Mouse (Mus musculus): ENCODE results near the gene Zfp385b.

The Zfp385b gene

DNA sequence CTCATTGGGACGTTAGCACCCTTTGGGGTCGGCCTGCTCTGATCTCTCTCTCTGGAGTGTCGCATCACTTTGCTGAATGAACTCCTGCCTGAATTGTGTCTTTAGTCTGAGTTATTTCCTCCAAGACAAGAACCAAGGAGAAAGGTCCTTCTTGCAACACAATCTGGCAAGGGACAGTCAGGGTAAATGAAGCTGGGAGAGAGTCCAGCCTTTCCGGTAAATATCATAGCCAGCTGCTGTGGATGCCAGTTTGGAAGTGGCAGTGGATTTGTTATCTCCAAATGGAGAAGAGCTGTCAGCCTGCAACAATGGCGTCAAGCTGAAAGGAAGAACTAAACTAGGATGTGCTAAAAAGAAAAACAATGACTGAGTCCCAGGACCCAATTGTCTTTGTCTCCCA lies 436.7 kb downstream of the Zfp385b start:
- DNase-seq (ENCODE audit: low read depth, low spot score) = no peak

DNA sequence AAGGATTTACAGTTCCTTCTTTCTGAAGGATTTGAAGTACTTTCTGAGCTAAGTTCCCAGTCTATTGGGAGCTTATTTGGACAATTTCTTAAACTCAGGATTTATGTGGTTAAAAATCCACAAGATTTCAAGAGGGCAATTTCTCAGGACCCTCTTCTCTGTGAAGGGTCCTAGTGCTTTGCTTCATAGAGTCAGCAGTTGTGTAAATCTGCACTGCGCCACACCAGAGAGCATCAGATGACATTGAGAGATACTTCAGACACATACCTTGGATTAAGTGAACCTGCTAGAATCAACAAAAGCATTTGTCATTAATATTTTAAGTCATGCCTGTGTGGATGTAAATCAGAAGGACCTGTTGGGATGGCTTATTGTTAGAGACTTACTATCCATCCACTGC lies 439.5 kb downstream of the Zfp385b start:
- DNase-seq (ENCODE audit: low read depth, low spot score) = no peak

GRCm38 (mm10) chr2:77379332-77379731 lies 440.1 kb downstream of the Zfp385b start:
- no peak for DNase-seq (ENCODE audit: low read depth, low spot score)

DNA sequence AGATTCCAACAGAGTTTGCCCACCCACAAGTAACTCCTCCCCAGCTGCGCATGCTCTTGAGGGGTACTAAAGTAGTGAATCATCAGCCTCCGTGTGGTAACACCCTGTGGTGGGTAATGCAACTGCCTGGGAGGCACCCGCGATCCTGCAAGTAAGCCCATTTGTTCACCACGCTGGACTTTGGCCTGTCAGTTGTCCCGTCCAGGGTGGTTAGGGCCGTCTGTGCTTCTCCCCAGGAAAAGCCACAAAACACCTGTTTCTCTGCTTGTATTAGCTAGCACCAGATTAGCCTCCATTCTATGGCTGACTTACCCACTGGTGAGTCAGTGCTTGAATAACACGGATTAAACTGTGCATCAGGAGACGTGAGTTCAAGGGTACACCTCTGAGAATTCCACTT lies 442.6 kb downstream of the Zfp385b start:
- DNase-seq (ENCODE audit: low read depth, low spot score) = no peak

DNA sequence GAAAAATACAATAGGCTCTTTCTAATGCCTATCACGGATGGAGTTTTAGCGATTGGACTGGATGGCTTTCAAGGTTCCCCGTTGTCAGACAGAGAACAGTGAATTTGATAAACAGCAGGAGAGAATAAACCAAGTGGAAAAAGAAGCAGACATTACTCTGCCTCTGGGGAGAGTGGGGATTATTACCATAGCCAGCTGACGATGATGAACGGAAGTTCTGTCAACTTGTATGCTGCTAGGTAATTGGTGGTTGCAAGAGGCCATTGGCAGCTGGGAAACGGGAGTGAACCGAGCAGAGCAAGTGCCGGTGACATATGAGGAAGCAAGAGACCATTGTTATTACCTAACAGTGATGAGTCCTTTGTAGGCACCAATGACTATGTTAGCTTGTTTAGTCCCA lies 444.3 kb downstream of the Zfp385b start:
- DNase-seq (ENCODE audit: low read depth, low spot score) = no peak

DNA sequence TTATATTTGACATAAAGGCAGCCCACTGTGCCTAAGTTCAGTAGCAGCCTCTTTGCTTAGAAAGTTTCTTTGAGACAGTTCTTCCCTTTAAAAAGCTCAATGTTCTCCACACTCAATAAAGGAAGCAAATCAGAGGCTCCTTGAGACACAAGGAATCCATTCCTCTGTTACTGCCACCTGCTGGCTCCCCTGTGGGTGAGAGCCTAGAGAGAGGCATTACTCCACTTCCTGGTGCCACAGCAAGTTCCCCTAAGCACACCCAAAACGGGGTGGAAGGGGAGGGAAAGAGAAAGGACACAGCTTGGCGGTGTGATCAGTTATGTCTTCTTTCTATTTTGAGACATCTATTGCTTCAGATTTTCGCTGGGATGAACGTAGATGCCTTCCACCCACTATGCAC lies 450.3 kb downstream of the Zfp385b start:
- DNase-seq (ENCODE audit: low read depth, low spot score) = peak; percentile 9
